8 mouse cellular contexts compared by ENCODE assay signal in the genomic region with DNA sequence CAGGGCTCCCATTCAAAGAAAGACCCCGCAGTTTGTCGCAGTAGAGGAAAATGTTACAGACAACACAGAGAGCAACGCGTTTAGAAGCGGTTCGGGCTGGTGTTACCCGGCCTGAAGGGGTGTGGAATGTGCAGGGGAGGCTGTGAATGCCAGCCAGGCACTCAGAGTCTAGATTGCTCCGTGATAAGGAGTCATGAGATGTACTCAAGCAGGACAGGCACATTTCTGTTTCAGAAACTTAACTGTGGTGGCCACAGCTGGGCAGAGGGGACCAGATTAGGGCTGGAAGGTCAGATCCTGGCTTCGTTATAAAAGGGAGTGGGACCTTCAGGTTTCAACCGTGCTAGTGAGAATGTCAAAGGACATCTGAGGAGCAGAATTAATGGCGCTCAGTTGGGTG. TPM values are rescaled to one million over a fixed set of nuclear protein-coding genes. Genes with fewer than 3 reads are reported as not detected.
A peak's percentile ranks its signal among the peaks of the same experiment; 100 is the strongest.
DNase-seq lines count a peak whose midpoint lies in the region; ATAC-seq and TF ChIP-seq lines count a peak whose summit lies in the region.

No protein-coding gene starts in this region.

- no peaks in the 10 kb centered on the region for H3K36me3 ChIP-seq in testis, adult 2 months (ENCODE audit: control insufficient read depth, insufficient read depth, low read length)
- H3K36me3 ChIP-seq in forebrain, embryonic 13.5 days (ENCODE audit: poor library complexity, severe bottlenecking): no peaks in the 10 kb centered on the region
- H3K36me3 ChIP-seq in megakaryocyte, embryonic 14.5 days (replicated peaks; ENCODE audit: low read length): peaks cover 2% of the 10 kb centered on the region

- no peaks in the 10 kb centered on the region for H3K27me3 ChIP-seq in testis, adult 2 months (ENCODE audit: control insufficient read depth, insufficient read depth, low read length)
- H3K27me3 ChIP-seq in forebrain, embryonic 13.5 days: no peaks in the 10 kb centered on the region
- H3K27me3 ChIP-seq in megakaryocyte, embryonic 14.5 days (replicated peaks): no peaks in the 10 kb centered on the region

- peak overlapping the region; percentile 82 for H3K4me3 ChIP-seq in testis, adult 2 months (ENCODE audit: control insufficient read depth, low read depth, low read length)
- H3K4me3 ChIP-seq in forebrain, embryonic 13.5 days: peak overlapping the region; percentile 47
- peak overlapping the region; percentile 95 for H3K4me3 ChIP-seq in megakaryocyte, embryonic 14.5 days (replicated peaks)

- DNase-seq in testis, postnatal 10 days (ENCODE audit: low spot score): no peak
- DNase-seq in kidney, postnatal 36 days: peak; percentile 59 to 69
- DNase-seq in gastrocnemius, postnatal 14 days: no peak
- DNase-seq in frontal cortex, adult 2 months (ENCODE audit: extremely low spot score in 1 of 2, low spot score in 1 of 2): no peak
- no peak for DNase-seq in adipocyte (ENCODE audit: low spot score)

- peak overlapping the region; percentile 73 for H3K4me2 ChIP-seq in forebrain, embryonic 13.5 days

- no peaks in the 10 kb centered on the region for H3K9me3 ChIP-seq in forebrain, embryonic 13.5 days (replicated peaks)
- H3K9me3 ChIP-seq in megakaryocyte, embryonic 14.5 days: no peaks in the 10 kb centered on the region

- under 1% methylated on average over 11 of the region's 11 CpGs for WGBS in forebrain, embryonic 13.5 days

- TF ChIP-seq POLR2A in testis, adult 2 months (IDR thresholded peaks at IDR 0.05; ENCODE audit: control insufficient read depth, low read depth, low read length): no peak; the same call in 1 of the 2 replicates

- H3K4me1 ChIP-seq in testis, adult 2 months (ENCODE audit: control insufficient read depth, insufficient read depth, low read length): peaks cover 19% of the 10 kb centered on the region
- peaks cover 54% of the 10 kb centered on the region for H3K4me1 ChIP-seq in forebrain, embryonic 13.5 days
- peaks cover 88% of the 10 kb centered on the region for H3K4me1 ChIP-seq in megakaryocyte, embryonic 14.5 days

- peak overlapping the region; percentile 95 for H3K27ac ChIP-seq in testis, adult 2 months (ENCODE audit: control insufficient read depth, insufficient read depth, low read depth, low read length)
- peak overlapping the region; percentile 97 for H3K27ac ChIP-seq in forebrain, embryonic 13.5 days

- peak overlapping the region; percentile 64 for H3K9ac ChIP-seq in forebrain, embryonic 13.5 days

- intact Hi-C loops in gastrocnemius, postnatal 14 days (cut with DNase I; ENCODE audit: low total_unique reads): no loop called here

- ATAC-seq in forebrain, embryonic 13.5 days: peak; percentile 36

- no peak for TF ChIP-seq CTCF in testis, adult 2 months (IDR thresholded peaks at IDR 0.05; ENCODE audit: control insufficient read depth, insufficient read depth, insufficient replicate concordance, low read depth, low read length)

RNA-seq across cellular contexts. Expression of a gene that starts 8.8 kb away (rescaled TPM):
- polyA plus RNA-seq in testis, adult 2 months (2012; rRNA removed): 60.9 and 71.6 TPM in 2 replicates
- 247 and 288 TPM in 2 replicates for polyA plus RNA-seq in forebrain, embryonic 13.5 days (2015; fragmentation: Nextera tagmentation; extraction: Ambion mirVana)
- 6.4 and 14.5 TPM in 2 replicates for polyA plus RNA-seq in megakaryocyte, embryonic 14.5 days (2012; ENCODE audit: insufficient read depth, low replicate concordance)
- total RNA-seq in gastrocnemius, postnatal 14 days (2021): 10 to 100 TPM; 22.8 to 54.0 TPM
- 626 and 656 TPM in 2 replicates for polyA plus RNA-seq in frontal cortex, adult 2 months (2012; rRNA removed)

RNA-seq across cellular contexts. Expression of a gene that starts 48.2 kb away (rescaled TPM):
- 0.22 and 0.37 TPM in 2 replicates for polyA plus RNA-seq in testis, adult 2 months (2012; rRNA removed)
- polyA plus RNA-seq in forebrain, embryonic 13.5 days (2015; fragmentation: Nextera tagmentation; extraction: Ambion mirVana): 0.16 and 0.23 TPM in 2 replicates
- not detected in 2 replicates for polyA plus RNA-seq in megakaryocyte, embryonic 14.5 days (2012; ENCODE audit: insufficient read depth, low replicate concordance)
- under 1 TPM; 0.24 to 0.29 TPM for total RNA-seq in gastrocnemius, postnatal 14 days (2021)
- 0.27 and 0.30 TPM in 2 replicates for polyA plus RNA-seq in frontal cortex, adult 2 months (2012; rRNA removed)

Comparison
In these comparisons a context has a peak if more than half of its experiments do, and no peak if none do; other contexts are left out.
1. DNase-seq: peak in kidney, postnatal 36 days (2 of 2); none in testis, postnatal 10 days (single experiment), gastrocnemius, postnatal 14 days (single experiment), frontal cortex, adult 2 months (0 of 2) and adipocyte (single experiment).
2. Peak in every context shown above with its lines, with median percentiles within 50 percentile points of each other: H3K4me3 ChIP-seq.